Mouse (Mus musculus): ENCODE measurements around the gene Araf. TPM values are rescaled to one million over a fixed set of nuclear protein-coding genes. Genes with fewer than 3 reads are reported as not detected.
"Not testable (repeated sequence)": the region's sequence is repeated elsewhere in the genome, so short reads cannot be mapped to it uniquely, and the experiment has no call there.

Araf gene
- total RNA-seq (2015; ENCODE audit: low replicate concordance) (33.5 and 35.7 TPM in 2 replicates), total RNA-seq (2017; ENCODE audit: low replicate concordance) (14.0 and 16.5 TPM in 2 replicates)

DNA sequence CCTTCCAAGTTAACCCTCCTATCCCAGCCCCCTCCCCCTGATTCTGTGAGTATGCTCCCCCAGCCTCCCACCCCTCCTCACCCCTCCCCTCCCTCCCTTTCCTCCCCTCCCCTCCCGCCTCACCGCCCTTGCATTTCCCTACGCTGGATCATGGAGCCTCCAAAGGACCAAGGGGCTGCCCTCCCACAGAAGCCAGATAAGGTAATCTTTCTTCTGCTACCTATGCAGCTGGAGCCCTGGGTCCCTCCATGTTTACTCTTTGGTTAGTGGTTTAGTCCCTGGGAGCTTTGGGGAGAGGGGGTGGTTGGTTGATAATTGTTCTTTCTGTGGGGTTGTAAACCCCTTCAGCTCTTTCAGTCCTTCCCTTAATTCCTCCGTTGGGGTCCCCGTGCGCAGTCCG, at the start of gene Araf:
Gene Araf, plus strand, starts transcription at position 134 of the 400 bp plus-strand sequence.
- no peak for ATAC-seq (replicated peaks; ENCODE audit: low FRiP score, poor library complexity, severe bottlenecking)

GRCm38 (mm10) chrX:20748829-20749228, 48.8 kb upstream of the Araf start:
- ATAC-seq (replicated peaks; ENCODE audit: low FRiP score, poor library complexity, severe bottlenecking): no peak

DNA sequence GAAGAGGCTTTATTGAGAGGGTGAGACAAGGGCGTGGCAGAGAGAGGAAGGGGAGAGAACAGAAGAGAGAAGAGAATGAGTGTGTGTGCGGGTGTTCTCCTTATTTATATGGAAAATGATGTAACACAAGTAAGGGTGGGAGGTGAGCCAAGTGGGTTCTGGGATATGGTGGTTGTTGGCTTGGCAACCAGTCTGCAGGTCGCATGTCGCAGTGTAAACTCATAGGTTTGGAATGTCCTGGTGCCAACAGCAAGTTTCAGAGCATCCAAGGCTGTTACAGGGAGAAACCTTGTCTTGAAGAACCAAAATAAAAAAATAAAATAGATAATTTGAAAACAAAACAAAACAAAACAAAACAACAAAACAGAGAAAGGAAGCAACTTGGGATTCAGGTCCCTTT, 36.4 kb upstream of the Araf start:
- ATAC-seq (replicated peaks; ENCODE audit: low FRiP score, poor library complexity, severe bottlenecking): no peak

DNA sequence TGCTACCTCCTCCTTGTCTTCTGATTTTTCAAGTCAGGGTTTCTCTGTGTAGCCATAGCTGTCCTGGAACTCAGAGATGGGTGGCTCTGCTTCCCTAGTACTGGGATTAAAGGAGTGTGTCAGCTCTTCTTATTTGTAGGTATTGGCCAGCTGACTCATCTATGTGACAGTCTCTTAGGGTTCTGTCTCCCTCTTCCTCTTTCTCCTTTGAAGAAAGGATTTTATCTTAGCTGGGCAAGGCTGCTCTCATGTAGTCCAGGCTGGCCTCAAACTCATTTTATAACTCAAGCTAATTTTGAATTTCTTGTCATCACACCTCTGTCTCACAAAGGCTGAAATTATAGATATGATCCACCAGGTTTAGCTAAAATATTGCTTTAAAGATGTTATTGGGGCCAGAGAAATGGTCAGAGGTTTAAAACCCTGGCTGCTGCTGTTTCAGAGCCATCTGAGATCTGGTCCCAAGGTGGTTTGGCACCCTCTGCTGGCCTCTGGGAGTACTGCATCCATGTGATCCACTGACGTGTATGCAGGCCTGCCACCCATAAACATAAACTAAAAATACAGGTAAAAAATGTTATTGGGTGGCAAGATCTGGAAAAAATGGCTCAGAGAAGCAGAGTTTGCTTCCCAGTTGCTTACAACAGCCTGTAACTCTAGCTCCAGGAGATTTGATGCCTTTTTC, 26.8 kb upstream of the Araf start:
- ATAC-seq (replicated peaks; ENCODE audit: low FRiP score, poor library complexity, severe bottlenecking): peak; percentile 71; the same call in 1 of the 2 replicates

- no peak for ATAC-seq (replicated peaks; ENCODE audit: low FRiP score, poor library complexity, severe bottlenecking)
Observed at GRCm38 (mm10) chrX:20771666-20772065, 25.9 kb upstream of the Araf start.

GRCm38 (mm10) chrX:20775271-20776016, 22.2 kb upstream of the Araf start:
- ATAC-seq (replicated peaks; ENCODE audit: low FRiP score, poor library complexity, severe bottlenecking): no peak

- no peak for ATAC-seq (replicated peaks; ENCODE audit: low FRiP score, poor library complexity, severe bottlenecking)
Observed at GRCm38 (mm10) chrX:20777619-20778018, 20.0 kb upstream of the Araf start.

GRCm38 (mm10) chrX:20787309-20787708, 10.3 kb upstream of the Araf start:
- no peak for ATAC-seq (replicated peaks; ENCODE audit: low FRiP score, poor library complexity, severe bottlenecking)

GRCm38 (mm10) chrX:20792417-20792816, 5.2 kb upstream of the Araf start:
- no peak for ATAC-seq (replicated peaks; ENCODE audit: low FRiP score, poor library complexity, severe bottlenecking)

GRCm38 (mm10) chrX:20793230-20793629, 4.4 kb upstream of the Araf start:
- no peak for ATAC-seq (replicated peaks; ENCODE audit: low FRiP score, poor library complexity, severe bottlenecking)

GRCm38 (mm10) chrX:20794229-20794628, 3.4 kb upstream of the Araf start:
- no peak for ATAC-seq (replicated peaks; ENCODE audit: low FRiP score, poor library complexity, severe bottlenecking)

GRCm38 (mm10) chrX:20798141-20798796, 655 bp downstream of the Araf start:
- peak; percentile 70 for ATAC-seq (replicated peaks; ENCODE audit: low FRiP score, poor library complexity, severe bottlenecking)

DNA sequence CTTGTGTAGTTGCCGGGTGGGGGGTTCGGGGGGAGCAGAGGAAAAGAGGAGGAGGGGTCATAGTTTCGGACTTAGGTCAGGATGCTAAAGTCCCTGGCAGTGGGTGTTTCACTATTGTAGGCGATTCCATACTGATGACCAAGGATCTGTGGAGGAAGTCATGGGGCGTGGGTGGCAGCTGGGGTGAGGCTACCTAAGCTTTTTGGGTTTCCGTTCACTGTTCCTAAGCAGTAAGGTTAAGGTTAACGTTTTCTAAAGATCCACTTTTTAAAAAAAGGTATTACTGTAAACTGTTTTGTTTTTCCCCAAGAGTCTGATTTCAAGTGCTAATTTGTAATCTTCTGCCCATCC, 1.2 kb downstream of the Araf start:
- ATAC-seq (replicated peaks; ENCODE audit: low FRiP score, poor library complexity, severe bottlenecking): no peak

DNA sequence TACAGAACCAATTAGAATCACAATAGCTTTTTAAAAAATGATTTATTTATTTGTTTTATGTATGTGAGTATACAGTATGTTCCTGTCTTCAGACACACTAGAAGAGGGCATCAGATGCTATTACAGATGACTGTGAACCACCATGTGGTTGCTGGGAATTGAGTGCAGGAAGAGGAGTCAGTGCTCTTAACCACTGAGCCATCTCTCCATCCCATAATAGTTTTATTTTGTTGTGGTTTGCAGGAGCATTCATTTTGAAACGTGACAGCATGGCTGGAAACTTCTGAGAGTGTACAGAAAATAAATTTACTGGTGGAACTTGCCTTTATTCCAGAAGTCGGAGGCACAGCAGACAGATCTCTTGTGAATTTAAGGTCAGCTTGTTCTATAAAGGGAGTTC, 3.8 kb downstream of the Araf start:
- ATAC-seq (replicated peaks; ENCODE audit: low FRiP score, poor library complexity, severe bottlenecking): no peak

DNA sequence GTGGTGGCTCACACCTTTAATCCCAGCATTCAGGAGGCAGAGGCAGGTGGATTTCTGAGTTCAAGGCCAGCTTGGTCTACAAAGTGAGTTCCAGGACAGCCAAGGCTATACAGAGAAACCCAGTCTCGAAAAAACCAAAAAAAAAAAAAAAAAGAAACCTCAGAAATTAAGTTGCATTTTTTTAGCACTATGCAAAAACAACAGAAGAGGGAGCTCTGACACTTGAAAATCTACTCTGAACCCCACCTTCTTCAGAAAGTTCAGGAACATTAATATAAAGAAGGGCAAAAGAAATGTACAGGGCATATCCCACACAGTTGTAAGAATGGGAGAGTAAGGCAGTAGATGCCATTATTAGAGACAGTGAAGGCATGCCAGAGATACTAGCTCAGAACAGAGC, 6.7 kb downstream of the Araf start:
- ATAC-seq (replicated peaks; ENCODE audit: low FRiP score, poor library complexity, severe bottlenecking): not testable (repeated sequence)

- no peak for ATAC-seq (replicated peaks; ENCODE audit: low FRiP score, poor library complexity, severe bottlenecking)
Observed at GRCm38 (mm10) chrX:20806295-20806694, 8.7 kb downstream of the Araf start.

GRCm38 (mm10) chrX:20816974-20817373, 19.4 kb downstream of the Araf start:
- no peak for ATAC-seq (replicated peaks; ENCODE audit: low FRiP score, poor library complexity, severe bottlenecking)

DNA sequence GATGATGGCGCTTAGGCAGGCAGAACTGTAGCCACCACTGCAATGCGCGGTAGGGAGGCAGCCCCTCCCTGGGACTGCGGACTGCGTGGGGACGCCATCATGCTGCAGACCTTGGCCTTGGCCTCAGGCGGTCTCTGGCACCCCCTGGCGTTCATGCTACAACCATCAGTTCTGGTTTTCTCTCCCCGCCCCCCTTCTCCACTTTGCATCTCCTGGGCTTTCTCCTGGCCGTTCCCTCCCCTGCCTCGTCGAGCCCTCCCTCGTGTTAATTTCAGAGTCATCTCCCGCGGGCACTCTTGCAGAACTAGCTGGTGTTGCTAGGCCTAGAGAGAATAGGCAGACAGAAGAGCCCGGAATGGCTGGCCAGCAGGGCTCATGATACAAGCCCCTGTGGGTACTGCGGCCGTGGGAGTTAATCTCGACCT, 21.6 kb downstream of the Araf start:
- ATAC-seq (replicated peaks; ENCODE audit: low FRiP score, poor library complexity, severe bottlenecking): peak; percentile 59

DNA sequence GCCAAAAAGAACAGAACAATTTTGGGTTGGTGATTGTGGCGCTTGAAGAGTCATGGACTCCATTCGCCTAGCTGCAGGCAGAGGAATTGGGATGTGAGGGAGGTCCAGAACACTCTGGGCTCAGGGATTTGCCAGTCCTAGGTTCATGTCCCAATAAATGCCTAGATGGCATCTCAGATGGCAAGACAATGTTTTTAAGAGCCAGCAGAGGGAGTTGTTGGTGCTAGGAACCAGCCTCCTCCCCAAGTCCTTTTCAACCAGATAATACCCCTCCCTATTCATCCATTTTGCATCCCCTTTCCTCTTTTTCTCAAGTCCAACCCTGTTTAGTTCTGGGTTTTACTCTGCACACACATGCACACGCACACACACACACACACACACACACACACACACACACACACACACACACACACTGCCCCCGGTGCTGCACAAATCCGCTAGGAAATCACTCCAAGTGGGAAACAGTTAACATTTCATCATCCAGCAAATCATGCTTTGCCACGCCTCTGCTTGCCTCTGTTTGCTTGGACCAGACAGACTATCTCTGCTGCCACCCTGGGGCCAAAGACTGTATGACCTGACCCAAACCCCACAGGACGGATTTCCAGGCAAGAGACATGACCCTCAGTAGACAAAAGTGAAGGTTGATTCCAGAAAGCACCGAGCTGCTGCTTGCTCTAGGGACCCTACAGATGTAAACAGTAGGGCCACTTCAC, 22.3 kb downstream of the Araf start:
- no peak for ATAC-seq (replicated peaks; ENCODE audit: low FRiP score, poor library complexity, severe bottlenecking)

DNA sequence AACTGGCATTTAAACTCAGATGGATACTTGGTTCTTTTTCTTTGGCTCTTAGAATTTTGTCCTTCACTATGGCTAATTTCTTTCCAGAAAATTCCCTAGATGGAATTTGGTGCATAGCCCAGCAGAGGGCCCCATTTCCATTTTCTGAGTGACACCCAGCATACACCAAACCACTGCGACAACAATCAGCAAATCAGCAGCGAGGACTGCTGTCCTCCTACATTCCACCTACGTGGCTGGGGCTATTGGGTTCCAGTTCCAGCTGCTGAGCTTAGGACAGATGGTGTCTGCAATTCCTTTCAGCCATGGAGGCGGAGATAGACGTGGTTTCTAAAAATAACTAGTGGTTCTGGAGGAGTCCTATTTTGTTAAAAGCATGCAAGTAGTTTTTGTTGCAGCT, 31.3 kb downstream of the Araf start:
- ATAC-seq (replicated peaks; ENCODE audit: low FRiP score, poor library complexity, severe bottlenecking): no peak

Data from erythroid progenitor cell, adult 5-6 weeks (primary cell).